Mouse (Mus musculus) neural tube, embryonic 14.5 days (tissue): ENCODE results near the gene Sema3e. TPM values are rescaled to one million over a fixed set of nuclear protein-coding genes. Genes with fewer than 3 reads are reported as not detected.

Experiments
- ATAC-seq: fragments of 200-750 bp; cut with Nextera tagmentation; 2 replicates; pipeline ENCODE4 v1.8.0; 2017; ENCODE audit warnings: low read depth, mild to moderate bottlenecking, moderate TSS enrichment, moderate library complexity
- H3K27ac ChIP-seq: fragments of 300-500 bp; sonication (generic); 2 replicates; pipeline ENCODE4 v1.5.1; 2014; ENCODE audit warnings: low read depth, mild to moderate bottlenecking, control low read depth, low read length, moderate library complexity, mixed read lengths
- H3K27me3 ChIP-seq: fragments of 300-500 bp; sonication (generic); 2 replicates; pipeline ENCODE4 v1.6.1; 2014; ENCODE audit warnings: low read length; ENCODE audit not compliant: control insufficient read depth, insufficient read depth
- H3K36me3 ChIP-seq: fragments of 300-500 bp; sonication (generic); 2 replicates; pipeline ENCODE4 v1.6.1; 2014; ENCODE audit warnings: low read length, mixed read lengths; ENCODE audit not compliant: control insufficient read depth, insufficient read depth
- H3K4me1 ChIP-seq: fragments of 300-500 bp; sonication (generic); 2 replicates; pipeline ENCODE4 v1.6.1; 2014; ENCODE audit warnings: low read length; ENCODE audit not compliant: control insufficient read depth, insufficient read depth
- H3K4me2 ChIP-seq: fragments of 300-500 bp; sonication (generic); 2 replicates; pipeline ENCODE4 v1.6.1; 2014; ENCODE audit warnings: mild to moderate bottlenecking, low read depth, low read length, control low read depth
- H3K4me3 ChIP-seq: fragments of 300-500 bp; sonication (generic); 2 replicates; pipeline ENCODE4 v1.5.1; 2014; ENCODE audit warnings: low read depth, low read length, control low read depth, mixed read lengths
- H3K9ac ChIP-seq: fragments of 300-500 bp; sonication (generic); replicated peaks from 2 replicates; pipeline ENCODE4 v1.6.1; 2014; ENCODE audit warnings: low read depth, mild to moderate bottlenecking, control low read depth, low read length, mixed read lengths
- H3K9me3 ChIP-seq: fragments of 300-500 bp; sonication (generic); 2 replicates; pipeline ENCODE4 v1.6.1; 2016; ENCODE audit warnings: low read length; ENCODE audit not compliant: control insufficient read depth
- WGBS: fragments of 180-500 bp; shearing (Covaris S2); extraction: QIAGEN DNeasy Blood & Tissue Kit; methylation state at CpG from one replicate; pipeline ENCODE4 v1.1.7; 2014; 5-methylcytosine and 5-hydroxymethylcytosine counted together
- polyA plus RNA-seq: library from polyadenylated mRNA; unstranded; fragments of >200 nt; fragmentation: Nextera tagmentation; extraction: Ambion mirVana; gene quantifications from 2 replicates; pipeline ENCODE4 v1.2.1, GENCODE M21; 2014

Gene Sema3e
- polyA plus RNA-seq, 1 experiment from 2014 or later, result 3.1 TPM

DNA sequence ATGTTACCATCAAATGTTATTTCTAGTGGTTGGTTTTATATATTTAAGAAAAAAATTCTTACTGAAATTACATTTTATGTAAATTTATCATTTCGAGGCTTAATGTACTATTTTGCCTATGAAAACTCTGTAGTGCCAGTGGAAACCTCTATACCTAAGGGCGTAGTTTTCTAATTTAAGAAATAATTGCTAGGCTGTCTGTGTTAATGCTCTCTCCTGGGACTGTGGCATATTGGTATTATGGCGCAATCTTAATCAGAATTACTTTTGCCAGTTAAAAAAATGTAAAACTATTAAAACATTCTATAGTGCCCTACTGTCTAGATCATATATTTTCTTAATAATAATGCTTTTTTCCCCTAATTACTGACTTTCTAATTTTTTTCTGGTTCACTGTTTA, 138.2 kb downstream of the Sema3e start:
- no peak overlapping the region for H3K4me2 ChIP-seq
- no peaks in the 10 kb centered on the region for H3K4me1 ChIP-seq
- no peak overlapping the region for H3K27ac ChIP-seq
- WGBS, result 58% methylated on average over 3 of the region's 3 CpGs
- H3K4me3 ChIP-seq, result no peak overlapping the region
- no peaks in the 10 kb centered on the region for H3K36me3 ChIP-seq
- ATAC-seq, result peak; percentile 71; the same call in 1 of the 2 replicates
- H3K9me3 ChIP-seq, result no peaks in the 10 kb centered on the region
- no peaks in the 10 kb centered on the region for H3K27me3 ChIP-seq
- H3K9ac ChIP-seq, result no peak overlapping the region

- Histone ChIP-seq H3K27me3 (no peaks in the 10 kb centered on the region), H3K4me1 (no peaks in the 10 kb centered on the region), H3K4me3 (no peak overlapping the region), H3K9me3 (no peaks in the 10 kb centered on the region), H3K36me3 (no peaks in the 10 kb centered on the region), H3K9ac (no peak overlapping the region), H3K27ac (no peak overlapping the region), H3K4me2 (no peak overlapping the region)
- no peak for ATAC-seq
- 62% methylated on average over 3 of the region's 3 CpGs for WGBS
Observed at GRCm38 (mm10) chr5:14167776-14168175, 142.7 kb downstream of the Sema3e start.

GRCm38 (mm10) chr5:14173355-14174183, 148.5 kb downstream of the Sema3e start:
- Histone ChIP-seq H3K36me3 (no peaks in the 10 kb centered on the region), H3K4me2 (no peak overlapping the region), H3K27me3 (no peaks in the 10 kb centered on the region), H3K9ac (no peak overlapping the region), H3K4me3 (no peak overlapping the region), H3K9me3 (no peaks in the 10 kb centered on the region), H3K27ac (no peak overlapping the region), H3K4me1 (no peaks in the 10 kb centered on the region)
- WGBS, result 80% methylated on average over 10 of the region's 10 CpGs
- 0 out of 2 replicates have a peak, but pooled peaks have one; percentile 38 for ATAC-seq

GRCm38 (mm10) chr5:14180571-14180970, 155.5 kb downstream of the Sema3e start:
- Histone ChIP-seq H3K27me3 (no peaks in the 10 kb centered on the region), H3K4me3 (no peak overlapping the region), H3K4me2 (no peak overlapping the region), H3K36me3 (no peaks in the 10 kb centered on the region), H3K27ac (no peak overlapping the region), H3K4me1 (no peaks in the 10 kb centered on the region), H3K9me3 (no peaks in the 10 kb centered on the region), H3K9ac (no peak overlapping the region)
- WGBS, result 81% methylated on average over 10 of the region's 10 CpGs
- ATAC-seq, result no peak

GRCm38 (mm10) chr5:14182156-14182555, 157.1 kb downstream of the Sema3e start:
- H3K4me2 ChIP-seq, result no peak overlapping the region
- no peaks in the 10 kb centered on the region for H3K36me3 ChIP-seq
- no peaks in the 10 kb centered on the region for H3K4me1 ChIP-seq
- H3K9ac ChIP-seq, result no peak overlapping the region
- no peak overlapping the region for H3K27ac ChIP-seq
- H3K4me3 ChIP-seq, result no peak overlapping the region
- WGBS, result 90% methylated on average over 11 of the region's 11 CpGs
- H3K9me3 ChIP-seq, result no peaks in the 10 kb centered on the region
- H3K27me3 ChIP-seq, result no peaks in the 10 kb centered on the region
- ATAC-seq, result no peak

DNA sequence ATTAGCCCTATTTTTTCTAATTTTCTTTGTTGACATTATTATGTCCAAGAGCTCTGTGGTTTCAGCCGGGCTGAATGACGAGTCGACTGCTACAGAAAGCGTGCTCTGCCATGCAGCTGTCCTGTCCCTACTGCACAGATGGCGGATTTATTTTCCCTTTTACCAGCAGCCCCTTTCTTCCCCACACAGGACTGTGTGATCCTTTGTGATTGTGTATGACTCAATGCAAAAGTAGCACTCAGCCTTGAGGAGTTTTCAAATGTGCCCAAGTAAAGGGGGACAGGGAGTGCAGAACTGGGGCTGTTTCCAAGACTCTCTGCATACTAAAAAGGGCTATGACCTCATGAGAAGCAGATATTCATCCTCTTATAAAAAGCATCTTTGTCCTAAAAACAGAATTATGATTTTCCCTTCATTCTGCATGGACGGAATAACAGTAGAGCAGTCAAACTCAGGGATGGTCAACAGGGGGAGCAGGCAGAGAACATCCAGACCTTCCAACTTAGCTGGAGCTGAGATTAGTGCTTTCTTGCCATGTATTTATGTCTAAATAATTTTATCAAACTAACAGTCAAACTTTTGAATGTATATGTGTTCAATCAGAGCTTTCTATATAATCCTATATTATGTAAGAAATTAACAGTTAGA, 170.2 kb downstream of the Sema3e start:
- peaks cover 6% of the 10 kb centered on the region; the same call in 1 of the 2 replicates for H3K4me1 ChIP-seq
- peak; percentile 90 for ATAC-seq
- peak overlapping the region; percentile 16; the same call in 1 of the 2 replicates for H3K9ac ChIP-seq
- H3K36me3 ChIP-seq, result no peaks in the 10 kb centered on the region
- no peak overlapping the region for H3K4me3 ChIP-seq
- no peaks in the 10 kb centered on the region for H3K27me3 ChIP-seq
- 18% methylated on average over 6 of the region's 6 CpGs for WGBS
- peak overlapping the region; percentile 22; the same call in 1 of the 2 replicates for H3K4me2 ChIP-seq
- no peaks in the 10 kb centered on the region for H3K9me3 ChIP-seq
- H3K27ac ChIP-seq, result no peak overlapping the region; the same call in 1 of the 2 replicates

- no peak overlapping the region for H3K4me3 ChIP-seq
- H3K9ac ChIP-seq, result no peak overlapping the region
- ATAC-seq, result no peak
- H3K27me3 ChIP-seq, result no peaks in the 10 kb centered on the region
- H3K36me3 ChIP-seq, result no peaks in the 10 kb centered on the region
- no peaks in the 10 kb centered on the region for H3K9me3 ChIP-seq
- H3K27ac ChIP-seq, result no peak overlapping the region
- no peak overlapping the region for H3K4me2 ChIP-seq
- WGBS, result 78% methylated on average over 3 of the region's 3 CpGs
- H3K4me1 ChIP-seq, result peaks cover 6% of the 10 kb centered on the region; the same call in 1 of the 2 replicates
Observed at GRCm38 (mm10) chr5:14198344-14199040, 173.4 kb downstream of the Sema3e start.

DNA sequence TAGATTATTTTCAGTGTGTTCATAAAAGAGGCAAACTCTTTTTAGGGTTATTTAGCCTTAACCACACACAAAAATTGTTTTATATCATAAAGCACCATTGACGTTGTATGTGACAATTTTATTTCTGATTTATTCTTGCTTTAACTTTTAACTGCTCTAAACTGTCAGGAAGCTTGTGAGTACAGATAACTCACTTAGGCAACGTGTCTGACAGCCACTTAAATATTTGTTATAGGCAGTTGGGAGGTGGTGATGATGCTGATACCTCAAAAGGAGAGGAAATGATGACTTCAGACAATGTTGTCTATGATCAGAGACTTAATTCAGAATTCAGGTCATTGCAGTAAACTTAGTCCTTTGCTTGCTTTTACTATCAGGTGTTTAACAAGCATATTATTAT, 181.7 kb downstream of the Sema3e start:
- Histone ChIP-seq H3K4me2 (no peak overlapping the region), H3K27ac (no peak overlapping the region), H3K9ac (no peak overlapping the region), H3K27me3 (no peaks in the 10 kb centered on the region), H3K4me3 (no peak overlapping the region), H3K36me3 (no peaks in the 10 kb centered on the region), H3K4me1 (no peaks in the 10 kb centered on the region), H3K9me3 (no peaks in the 10 kb centered on the region)
- WGBS, result 80% methylated on average over 2 of the region's 2 CpGs
- ATAC-seq, result no peak

- Histone ChIP-seq H3K36me3 (no peaks in the 10 kb centered on the region), H3K27ac (no peak overlapping the region), H3K4me1 (no peaks in the 10 kb centered on the region), H3K4me3 (no peak overlapping the region), H3K9me3 (no peaks in the 10 kb centered on the region), H3K27me3 (no peaks in the 10 kb centered on the region), H3K9ac (no peak overlapping the region), H3K4me2 (no peak overlapping the region)
- 95% methylated on average over 3 of the region's 3 CpGs for WGBS
- ATAC-seq, result no peak
Observed at GRCm38 (mm10) chr5:14209962-14210361, 184.9 kb downstream of the Sema3e start.
